Mouse (Mus musculus) layer of hippocampus, adult 9-11 months (tissue): Measurements from ENCODE around the gene Rtn4rl1.

ENCODE experiments used
- DNase-seq: peaks from one replicate; pipeline ENCODE4 v3.0.0; 2022

The Rtn4rl1 gene

GRCm38 (mm10) chr11:75255330-75255729 is 61.7 kb downstream of the Rtn4rl1 start:
- DNase-seq, result no peak

DNA sequence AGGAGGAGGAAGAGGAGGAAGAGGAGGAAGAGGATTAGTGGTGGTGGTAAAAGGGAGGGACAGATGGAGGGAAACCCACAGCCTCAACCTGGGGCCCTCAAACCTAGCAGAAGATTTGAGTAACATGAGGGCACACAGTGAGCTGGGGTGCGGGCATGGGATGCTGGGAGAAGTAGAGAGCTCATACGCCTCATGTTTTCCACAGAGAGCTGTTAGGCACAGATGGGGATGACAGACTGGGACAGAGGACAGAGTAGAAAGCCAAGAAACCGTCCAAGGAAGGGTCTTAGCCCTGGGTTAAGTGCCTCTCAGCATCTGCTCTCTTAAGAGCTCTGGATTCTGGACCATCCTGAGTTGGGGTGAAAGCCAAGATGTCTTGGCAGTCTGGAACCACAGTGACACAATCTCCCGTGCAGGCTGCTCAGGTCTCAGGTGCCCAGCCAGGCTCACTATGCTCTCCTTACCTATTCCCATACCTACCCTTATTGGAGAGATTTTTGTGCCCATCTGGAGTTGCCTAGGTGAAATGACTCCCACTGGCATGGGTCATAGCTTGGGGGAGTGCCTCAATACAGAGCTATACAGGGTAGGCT is 63.6 kb downstream of the Rtn4rl1 start:
- no peak for DNase-seq

GRCm38 (mm10) chr11:75259416-75259815 is 65.8 kb downstream of the Rtn4rl1 start:
- DNase-seq, result no peak

- DNase-seq, result peak; percentile 52
Observed at GRCm38 (mm10) chr11:75259996-75260561, 66.5 kb downstream of the Rtn4rl1 start.

DNA sequence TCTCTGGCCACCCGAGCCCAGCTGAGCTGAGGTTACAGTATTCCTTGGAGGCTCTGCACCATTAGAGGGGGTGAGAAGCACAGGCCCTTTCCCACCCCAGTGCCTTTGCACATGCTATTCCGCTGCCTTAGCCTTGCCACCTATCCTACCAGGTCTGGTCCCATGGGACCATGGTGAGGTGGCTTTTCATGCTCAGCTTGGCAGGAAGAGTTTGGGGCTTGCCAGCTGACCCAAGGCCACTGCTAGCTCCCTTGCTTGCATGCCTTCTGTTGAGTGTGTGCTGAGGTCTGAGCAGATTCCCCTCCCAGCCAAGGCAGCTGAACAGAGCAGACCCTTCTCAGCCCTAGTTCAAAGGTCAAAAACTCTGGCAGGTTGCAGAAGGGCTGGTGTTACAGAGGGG is 67.4 kb downstream of the Rtn4rl1 start:
- DNase-seq, result no peak

- DNase-seq, result no peak
Observed at GRCm38 (mm10) chr11:75261730-75262129, 68.1 kb downstream of the Rtn4rl1 start.

GRCm38 (mm10) chr11:75262181-75262580 is 68.6 kb downstream of the Rtn4rl1 start:
- no peak for DNase-seq

DNA sequence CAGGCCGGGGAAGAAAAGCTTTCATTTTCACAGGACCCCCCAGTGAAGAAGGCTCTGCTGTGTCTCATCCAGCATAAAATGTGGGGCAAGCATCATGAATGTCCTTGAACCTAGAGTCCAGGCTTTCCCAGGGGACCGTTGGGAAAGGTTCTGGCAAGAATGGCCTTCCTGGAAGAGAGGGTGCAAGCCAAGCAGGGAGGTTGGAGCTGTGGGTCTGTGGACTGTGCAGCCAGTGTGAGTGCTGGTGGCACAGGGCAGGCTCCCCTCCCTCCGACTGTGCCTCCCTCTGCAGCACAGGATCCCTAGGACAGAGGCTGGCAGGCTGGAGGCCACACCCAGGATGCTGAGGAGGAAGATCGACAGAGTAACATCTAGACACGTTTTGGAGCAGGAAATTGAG is 69.2 kb downstream of the Rtn4rl1 start:
- DNase-seq, result no peak

- no peak for DNase-seq
Observed at GRCm38 (mm10) chr11:75263274-75263963, 69.8 kb downstream of the Rtn4rl1 start.

GRCm38 (mm10) chr11:75263964-75264312 is 70.4 kb downstream of the Rtn4rl1 start:
- DNase-seq, result no peak

DNA sequence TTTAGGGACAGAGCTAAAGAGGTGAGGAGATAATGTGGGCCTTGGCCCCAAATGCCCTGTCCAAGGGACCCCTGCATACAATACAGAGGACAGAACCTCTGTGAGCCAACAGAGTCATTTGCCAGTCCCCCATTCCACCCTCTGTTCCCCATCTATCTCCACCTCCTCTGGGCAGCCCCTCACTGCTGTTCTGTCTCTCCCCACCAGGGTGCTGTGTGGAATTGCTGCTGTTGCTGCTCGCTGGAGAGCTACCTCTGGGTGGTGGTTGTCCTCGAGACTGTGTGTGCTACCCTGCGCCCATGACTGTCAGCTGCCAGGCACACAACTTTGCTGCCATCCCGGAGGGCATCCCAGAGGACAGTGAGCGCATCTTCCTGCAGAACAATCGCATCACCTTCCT is 71.0 kb downstream of the Rtn4rl1 start:
- DNase-seq, result no peak

DNA sequence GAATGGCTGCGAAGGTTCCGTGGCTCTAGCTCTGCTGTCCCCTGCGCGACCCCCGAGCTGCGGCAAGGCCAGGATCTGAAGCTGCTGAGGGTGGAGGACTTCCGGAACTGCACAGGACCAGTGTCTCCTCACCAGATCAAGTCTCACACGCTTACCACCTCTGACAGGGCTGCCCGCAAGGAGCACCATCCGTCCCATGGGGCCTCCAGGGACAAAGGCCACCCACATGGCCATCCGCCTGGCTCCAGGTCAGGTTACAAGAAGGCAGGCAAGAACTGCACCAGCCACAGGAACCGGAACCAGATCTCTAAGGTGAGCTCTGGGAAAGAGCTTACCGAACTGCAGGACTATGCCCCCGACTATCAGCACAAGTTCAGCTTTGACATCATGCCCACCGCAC is 72.0 kb downstream of the Rtn4rl1 start:
- no peak for DNase-seq

DNA sequence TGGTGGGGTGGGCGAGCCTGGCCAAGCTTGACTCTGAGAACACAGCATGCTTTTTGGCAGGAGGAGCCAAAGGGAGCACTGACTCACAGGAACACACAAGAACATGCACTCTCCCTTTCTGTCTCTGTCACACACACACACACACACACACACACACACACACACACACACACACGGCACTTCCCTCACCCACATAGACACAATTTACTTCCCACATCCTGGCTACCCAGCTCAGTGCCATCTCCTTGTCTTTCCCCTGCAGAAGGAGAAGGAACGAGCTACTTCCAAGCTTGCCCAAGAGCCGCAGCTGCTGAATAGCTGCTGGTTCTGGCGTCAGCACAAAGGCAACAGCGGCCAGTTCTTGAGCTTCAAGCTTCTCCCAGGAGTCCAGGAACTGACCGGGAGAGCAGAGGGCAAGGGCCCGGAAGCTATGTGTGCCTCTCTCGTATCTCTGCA is 74.3 kb downstream of the Rtn4rl1 start:
- peak; percentile 77 for DNase-seq

GRCm38 (mm10) chr11:75268492-75268891 is 74.9 kb downstream of the Rtn4rl1 start:
- no peak for DNase-seq

DNA sequence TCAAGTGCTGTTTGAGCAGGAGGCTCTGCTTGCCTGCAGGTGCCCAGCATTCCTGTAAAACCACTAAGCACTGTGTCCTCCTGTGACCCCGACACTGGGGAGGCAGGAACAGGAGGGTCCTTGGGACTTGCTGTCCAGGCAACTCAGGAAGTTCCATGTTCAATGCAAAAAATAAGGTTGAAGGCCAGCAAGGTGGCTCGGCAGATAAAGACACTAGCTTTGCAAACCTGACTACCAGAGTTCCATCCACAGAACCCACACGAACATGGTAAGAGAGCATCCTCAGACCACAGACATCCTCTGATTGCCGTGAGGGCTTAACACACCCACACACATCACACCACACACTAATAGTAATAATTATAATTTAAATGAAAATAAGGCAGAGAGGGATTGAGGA is 75.6 kb downstream of the Rtn4rl1 start:
- DNase-seq, result no peak

DNA sequence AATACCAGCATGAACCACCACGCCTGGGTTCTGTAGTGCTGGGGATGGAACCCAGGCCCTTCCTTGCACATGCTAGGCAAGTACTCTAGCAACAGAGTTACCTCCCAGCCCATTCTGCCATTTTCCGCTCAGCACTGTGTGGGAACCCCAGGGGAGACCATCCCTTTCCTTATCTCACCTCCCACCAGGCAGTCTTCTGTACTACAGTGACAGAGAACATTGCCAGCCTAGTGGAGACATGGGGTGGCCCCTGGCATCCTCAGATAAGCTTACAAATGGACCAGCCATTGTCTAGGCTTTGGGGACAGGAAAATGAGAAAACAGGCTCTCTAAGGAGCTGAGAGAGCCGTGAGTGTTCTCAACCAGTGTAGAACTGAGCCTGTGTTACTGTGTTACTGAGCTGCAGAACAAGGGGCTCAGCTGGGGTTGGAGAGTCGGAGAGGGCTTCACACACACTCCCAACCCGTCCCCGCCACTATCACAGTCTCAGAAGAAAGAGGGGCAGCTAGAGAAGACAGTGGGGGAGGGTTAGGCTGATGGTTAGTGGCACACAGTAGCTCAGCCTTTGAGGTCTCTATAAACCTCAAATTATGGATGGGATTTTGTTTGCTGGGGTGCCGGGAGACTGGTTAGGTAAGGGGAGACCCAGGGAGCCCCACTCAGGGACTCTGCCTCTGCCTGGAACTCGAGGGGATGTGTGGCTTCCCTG is 76.8 kb downstream of the Rtn4rl1 start:
- DNase-seq, result no peak

GRCm38 (mm10) chr11:75270985-75271434 is 77.4 kb downstream of the Rtn4rl1 start:
- DNase-seq, result peak; percentile 81

DNA sequence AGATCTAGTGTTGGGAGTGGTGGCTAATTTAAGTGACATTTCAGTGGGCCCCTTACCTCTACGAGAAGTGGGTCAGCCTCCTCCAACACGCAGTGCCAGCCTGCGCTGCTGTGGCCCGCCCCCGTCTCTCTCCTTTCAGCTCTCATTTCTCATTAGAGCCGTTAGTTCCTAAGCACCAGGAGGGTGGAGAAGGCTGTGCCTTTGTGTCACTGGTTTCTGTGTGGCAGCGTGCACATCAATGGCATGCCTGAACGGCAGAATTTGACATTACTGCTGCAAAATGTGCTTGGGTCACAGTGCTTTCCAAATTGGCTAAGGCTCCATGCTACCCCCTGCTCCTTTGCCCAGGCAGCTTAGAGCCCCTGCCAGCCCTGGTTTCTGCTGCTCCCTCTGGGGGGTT is 79.9 kb downstream of the Rtn4rl1 start:
- DNase-seq, result no peak

- no peak for DNase-seq
Observed at GRCm38 (mm10) chr11:75275035-75275434, 81.5 kb downstream of the Rtn4rl1 start.

DNA sequence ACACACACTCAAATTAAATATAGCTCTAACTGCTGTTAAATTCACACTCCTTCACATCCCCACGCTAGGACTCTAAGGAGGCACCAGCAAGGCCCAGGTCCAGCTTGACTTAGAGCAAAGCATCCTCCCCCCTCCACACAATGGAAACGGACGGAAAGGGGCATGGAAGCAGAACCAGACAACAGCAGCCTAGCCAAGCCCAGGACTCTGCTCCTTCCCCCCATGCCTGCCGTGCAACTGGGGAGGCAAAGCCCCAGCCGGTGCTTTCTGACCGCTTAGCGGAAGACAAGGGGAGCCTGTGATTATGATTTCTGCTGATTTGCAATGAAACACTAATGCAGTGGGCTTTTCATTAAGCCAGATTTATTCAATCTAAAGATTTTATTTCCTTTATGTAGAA is 84.5 kb downstream of the Rtn4rl1 start:
- DNase-seq, result no peak

- no peak for DNase-seq
Observed at GRCm38 (mm10) chr11:75279013-75279341, 85.4 kb downstream of the Rtn4rl1 start.

- DNase-seq, result no peak
Observed at GRCm38 (mm10) chr11:75279342-75280065, 85.9 kb downstream of the Rtn4rl1 start.

- no peak for DNase-seq
Observed at GRCm38 (mm10) chr11:75280066-75280410, 86.5 kb downstream of the Rtn4rl1 start.
